Mouse (Mus musculus): ENCODE measurements around the gene Lum.

Gene Lum

GRCm38 (mm10) chr10:97564957-97565856 is at the start of gene Lum:
Lum (plus strand) TSS chr10:97565128.
- DNase-seq = no peak

GRCm38 (mm10) chr10:97523366-97523765 is 41.6 kb upstream of the Lum start:
- DNase-seq = no peak

GRCm38 (mm10) chr10:97535697-97536096 is 29.2 kb upstream of the Lum start:
- DNase-seq = no peak

GRCm38 (mm10) chr10:97536921-97537320 is 28.0 kb upstream of the Lum start:
- no peak for DNase-seq

- no peak for DNase-seq
These were observed 26.7 kb upstream of the Lum start for GRCm38 (mm10) chr10:97538202-97538601.

GRCm38 (mm10) chr10:97547740-97548139 is 17.2 kb upstream of the Lum start:
- DNase-seq = no peak

- peak; percentile 32 for DNase-seq
These were observed 2.7 kb downstream of the Lum start for GRCm38 (mm10) chr10:97567489-97568135.

GRCm38 (mm10) chr10:97582543-97583231 is 17.8 kb downstream of the Lum start:
- DNase-seq = peak; percentile 53

- DNase-seq = no peak
These were observed 19.2 kb downstream of the Lum start for GRCm38 (mm10) chr10:97584176-97584575.

GRCm38 (mm10) chr10:97587159-97587558 is 22.2 kb downstream of the Lum start:
- no peak for DNase-seq

GRCm38 (mm10) chr10:97589574-97589973 is 24.6 kb downstream of the Lum start:
- no peak for DNase-seq

- no peak for DNase-seq
These were observed 26.1 kb downstream of the Lum start for GRCm38 (mm10) chr10:97591036-97591435.

GRCm38 (mm10) chr10:97591685-97592084 is 26.8 kb downstream of the Lum start:
- DNase-seq = no peak

GRCm38 (mm10) chr10:97595680-97596079 is 30.8 kb downstream of the Lum start:
- DNase-seq = no peak

GRCm38 (mm10) chr10:97601744-97602143 is 36.8 kb downstream of the Lum start:
- no peak for DNase-seq

GRCm38 (mm10) chr10:97603256-97603655 is 38.3 kb downstream of the Lum start:
- DNase-seq = peak; percentile 78

- DNase-seq = no peak
These were observed 41.7 kb downstream of the Lum start, which contains the start of gene Kera for GRCm38 (mm10) chr10:97606579-97606978. Kera (plus strand) TSS chr10:97606879.
